Mouse (Mus musculus): ENCODE measurements at regions not wholly inside any gene's neighbourhood (a gene's known extent, or its start where the extent isn't known, plus 50 kb on each side); places are given as distances from the start of the nearest gene placed in this dataset.
A peak's percentile ranks its signal among the peaks of the same experiment; 100 is the strongest.
"Not testable (repeated sequence)": the region's sequence is repeated elsewhere in the genome, so short reads cannot be mapped to it uniquely, and the experiment has no call there.

GRCm38 (mm10) chr10:7390239-7391091 is 83.0 kb downstream of the Ulbp1 start:
- H3K27ac ChIP-seq: no peak overlapping the region
- 8% methylated on average over 47 of the region's 49 CpGs for WGBS

DNA sequence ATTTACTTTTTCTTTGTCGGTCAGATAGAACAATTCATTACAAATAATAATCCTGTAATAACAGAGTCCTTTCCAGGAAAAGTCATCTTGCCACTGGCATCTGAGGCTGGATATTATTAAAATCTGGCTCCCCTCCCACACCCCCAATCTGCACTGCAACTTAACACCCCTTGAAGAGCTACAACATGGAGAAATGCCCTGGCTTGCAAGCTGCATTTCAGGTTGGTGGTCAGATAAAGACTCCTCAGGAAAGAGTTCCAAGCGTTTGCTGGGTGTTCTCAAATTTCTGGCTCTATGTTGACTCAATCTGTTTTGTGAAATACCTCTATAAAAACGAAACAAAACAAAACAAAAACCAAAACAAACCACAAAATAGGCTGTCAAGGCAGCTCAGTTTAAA is 114.6 kb downstream of the Ulbp1 start:
- H3K4me3 ChIP-seq (replicated peaks); H3K4me1 ChIP-seq; H3K27ac ChIP-seq; H3K4me2 ChIP-seq; H3K9me3 ChIP-seq; H3K36me3 ChIP-seq; ATAC-seq (ENCODE audit: insufficient read depth, low FRiP score, low read depth); H3K27me3 ChIP-seq (replicated peaks); H3K9ac ChIP-seq: not testable (repeated sequence)
- 43% methylated on average over 3 of the region's 3 CpGs for WGBS

More at GRCm38 (mm10) chr10:7390239-7391091, 83.0 kb downstream of the Ulbp1 start:
- peaks cover 22% of the 10 kb centered on the region for H3K27me3 ChIP-seq (replicated peaks)
- H3K4me3 ChIP-seq (replicated peaks): peak overlapping the region; percentile 52
- no peaks in the 10 kb centered on the region for H3K9me3 ChIP-seq
- no peaks in the 10 kb centered on the region for H3K36me3 ChIP-seq
- peak; percentile 63; the same call in 1 of the 2 replicates for ATAC-seq (ENCODE audit: insufficient read depth, low FRiP score, low read depth)
- H3K4me1 ChIP-seq: peaks cover 16% of the 10 kb centered on the region
- H3K4me2 ChIP-seq: peak overlapping the region; percentile 95
- H3K9ac ChIP-seq: no peak overlapping the region; the same call in 1 of the 2 replicates

DNA sequence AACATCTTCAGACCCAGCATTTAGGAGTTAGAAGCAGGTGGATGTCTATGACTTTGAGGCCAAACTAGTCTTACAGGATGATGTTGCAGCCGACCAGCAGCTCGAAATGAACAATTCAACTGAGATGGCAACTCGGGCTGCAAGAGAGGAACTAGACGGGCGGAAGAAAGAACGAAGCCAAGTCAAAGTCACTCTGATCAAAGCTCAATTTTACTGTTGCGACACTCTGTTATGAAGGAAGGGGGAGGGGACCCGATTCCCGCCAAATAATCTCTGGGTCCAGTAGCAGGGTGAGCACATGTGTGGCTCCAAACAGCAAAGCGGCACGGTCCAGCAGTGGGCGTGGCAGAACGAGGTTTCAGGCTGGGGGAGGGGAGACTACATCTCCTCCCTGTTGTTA is 129.1 kb downstream of the Ulbp1 start:
- not testable (repeated sequence) for ATAC-seq (ENCODE audit: insufficient read depth, low FRiP score, low read depth); H3K4me2 ChIP-seq; H3K4me1 ChIP-seq; H3K9me3 ChIP-seq; H3K27me3 ChIP-seq (replicated peaks); H3K27ac ChIP-seq; H3K36me3 ChIP-seq; H3K4me3 ChIP-seq (replicated peaks); H3K9ac ChIP-seq
- 91% methylated on average over 13 of the region's 13 CpGs for WGBS

DNA sequence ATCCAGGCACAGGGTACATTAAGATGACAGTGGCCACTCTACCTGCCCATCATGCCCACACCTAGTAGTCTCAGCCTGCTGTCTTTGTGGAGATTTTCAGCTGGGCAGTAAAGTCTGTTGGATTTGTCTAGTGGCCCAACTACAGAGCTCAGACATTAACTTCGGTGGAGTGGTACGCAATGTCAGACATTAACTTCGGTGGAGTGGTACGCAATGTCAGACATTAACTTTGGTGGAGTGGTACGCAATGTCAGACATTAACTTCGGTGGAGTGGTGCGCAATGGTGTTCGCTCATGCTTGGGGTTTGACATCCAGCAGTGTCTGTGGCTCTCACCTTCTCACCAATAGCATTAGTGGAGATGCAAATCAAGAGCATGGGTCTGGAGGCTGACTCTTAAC is 129.7 kb downstream of the Ulbp1 start:
- H3K4me3 ChIP-seq (replicated peaks); H3K4me1 ChIP-seq; H3K27ac ChIP-seq; ATAC-seq (ENCODE audit: insufficient read depth, low FRiP score, low read depth); H3K27me3 ChIP-seq (replicated peaks); H3K9ac ChIP-seq; H3K36me3 ChIP-seq; H3K4me2 ChIP-seq; H3K9me3 ChIP-seq: not testable (repeated sequence)
- WGBS: 91% methylated on average over 8 of the region's 8 CpGs

DNA sequence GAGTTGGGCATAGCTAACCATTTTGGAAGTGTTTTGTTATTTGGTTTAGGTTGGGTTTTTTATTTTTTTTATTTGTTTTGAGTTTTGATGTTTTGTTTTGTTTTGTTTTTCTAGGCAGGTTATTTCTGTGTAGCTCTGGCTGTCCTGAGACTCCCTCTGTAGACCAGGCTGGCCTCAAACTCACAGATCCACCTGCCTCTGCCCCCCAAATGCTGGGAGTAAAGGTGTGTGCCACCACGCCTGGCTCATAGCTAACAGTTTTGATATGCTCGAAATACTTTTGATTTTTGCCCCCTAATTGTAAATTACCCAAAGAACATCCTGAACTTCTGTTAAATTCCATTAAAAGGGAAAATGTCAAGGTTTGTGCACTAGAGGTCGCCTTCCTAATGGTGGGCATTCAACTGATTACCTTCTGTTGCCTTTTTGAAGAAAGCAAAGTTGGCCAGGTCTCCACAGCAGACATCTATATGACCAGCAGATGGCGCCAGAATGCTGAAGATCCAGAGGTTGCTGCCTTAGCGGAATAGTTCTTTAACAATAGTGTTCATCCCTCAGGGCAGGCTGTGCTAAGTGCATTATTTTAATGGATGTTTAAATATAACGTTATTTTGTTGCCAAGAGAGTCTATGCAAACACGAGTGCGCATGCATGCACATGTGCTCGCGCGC is 121.2 kb upstream of the Cnksr3 start:
- Histone ChIP-seq H3K27me3 (replicated peaks) (no peaks in the 10 kb centered on the region), H3K27ac (no peak overlapping the region), H3K9ac (no peak overlapping the region), H3K4me2 (no peak overlapping the region), H3K9me3 (no peaks in the 10 kb centered on the region), H3K4me1 (no peaks in the 10 kb centered on the region), H3K4me3 (replicated peaks) (no peak overlapping the region), H3K36me3 (no peaks in the 10 kb centered on the region)
- peak; percentile 47; the same call in 1 of the 2 replicates for ATAC-seq (ENCODE audit: insufficient read depth, low FRiP score, low read depth)
- 43% methylated on average over 11 of the region's 11 CpGs for WGBS

GRCm38 (mm10) chr10:7328262-7328661 is 116.2 kb upstream of the Cnksr3 start:
- Histone ChIP-seq H3K27ac (no peak overlapping the region), H3K27me3 (replicated peaks) (no peaks in the 10 kb centered on the region), H3K4me1 (no peaks in the 10 kb centered on the region), H3K4me3 (replicated peaks) (no peak overlapping the region), H3K9ac (no peak overlapping the region), H3K36me3 (no peaks in the 10 kb centered on the region), H3K4me2 (no peak overlapping the region), H3K9me3 (no peaks in the 10 kb centered on the region)
- 25% methylated on average over 3 of the region's 3 CpGs for WGBS
- no peak for ATAC-seq (ENCODE audit: insufficient read depth, low FRiP score, low read depth)

- 91% methylated on average over 3 of the region's 3 CpGs for WGBS
- not testable (repeated sequence) for H3K9ac ChIP-seq; H3K9me3 ChIP-seq; H3K4me3 ChIP-seq (replicated peaks); H3K4me1 ChIP-seq; H3K4me2 ChIP-seq; H3K27ac ChIP-seq; H3K27me3 ChIP-seq (replicated peaks); H3K36me3 ChIP-seq; ATAC-seq (ENCODE audit: insufficient read depth, low FRiP score, low read depth)
Observed at GRCm38 (mm10) chr10:7327046-7327445, 115.0 kb upstream of the Cnksr3 start.

GRCm38 (mm10) chr10:7325074-7325473 is 113.0 kb upstream of the Cnksr3 start:
- WGBS: 49% methylated on average over 4 of the region's 4 CpGs
- H3K4me1 ChIP-seq: no peaks in the 10 kb centered on the region
- no peaks in the 10 kb centered on the region for H3K36me3 ChIP-seq
- H3K9me3 ChIP-seq: no peaks in the 10 kb centered on the region
- H3K4me2 ChIP-seq: no peak overlapping the region
- no peak for ATAC-seq (ENCODE audit: insufficient read depth, low FRiP score, low read depth)
- H3K27me3 ChIP-seq (replicated peaks): no peaks in the 10 kb centered on the region
- no peak overlapping the region for H3K9ac ChIP-seq
- H3K27ac ChIP-seq: no peak overlapping the region
- no peak overlapping the region for H3K4me3 ChIP-seq (replicated peaks)

DNA sequence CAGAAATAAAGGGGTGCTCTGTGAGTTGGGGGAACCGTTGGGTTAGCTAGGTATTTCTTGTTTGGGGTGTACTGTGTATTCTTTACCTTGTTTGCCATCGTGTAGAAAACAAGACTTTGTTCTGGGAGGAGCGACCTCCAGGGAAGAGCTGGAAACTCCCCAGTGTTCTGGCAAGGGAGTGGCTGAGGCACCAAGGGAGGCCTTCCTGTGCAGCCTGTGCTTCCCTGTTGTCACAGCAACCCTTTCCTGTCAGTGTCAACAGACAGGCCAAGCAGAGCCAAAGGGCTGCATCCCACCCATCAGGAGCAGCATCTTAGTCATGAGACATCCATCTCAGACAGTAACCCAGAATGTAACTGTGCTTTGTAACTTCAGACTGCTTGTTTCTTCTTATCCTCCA is 111.2 kb upstream of the Cnksr3 start:
- Histone ChIP-seq H3K9ac (no peak overlapping the region), H3K36me3 (no peaks in the 10 kb centered on the region), H3K4me2 (no peak overlapping the region), H3K27ac (no peak overlapping the region), H3K9me3 (no peaks in the 10 kb centered on the region), H3K4me3 (replicated peaks) (no peak overlapping the region), H3K27me3 (replicated peaks) (no peaks in the 10 kb centered on the region), H3K4me1 (no peaks in the 10 kb centered on the region)
- no peak for ATAC-seq (ENCODE audit: insufficient read depth, low FRiP score, low read depth)
- WGBS: 33% methylated on average over 3 of the region's 3 CpGs

- 92% methylated on average over 3 of the region's 3 CpGs for WGBS
- no peak overlapping the region for H3K4me2 ChIP-seq
- H3K9ac ChIP-seq: no peak overlapping the region
- ATAC-seq (ENCODE audit: insufficient read depth, low FRiP score, low read depth): no peak
- no peaks in the 10 kb centered on the region for H3K36me3 ChIP-seq
- no peak overlapping the region for H3K4me3 ChIP-seq (replicated peaks)
- no peaks in the 10 kb centered on the region for H3K9me3 ChIP-seq
- H3K4me1 ChIP-seq: no peaks in the 10 kb centered on the region
- no peaks in the 10 kb centered on the region for H3K27me3 ChIP-seq (replicated peaks)
- no peak overlapping the region for H3K27ac ChIP-seq
Observed at GRCm38 (mm10) chr10:7309927-7310326, 97.9 kb upstream of the Cnksr3 start.

- not testable (repeated sequence) for H3K9me3 ChIP-seq; H3K4me2 ChIP-seq; H3K27me3 ChIP-seq (replicated peaks); ATAC-seq (ENCODE audit: insufficient read depth, low FRiP score, low read depth); H3K4me1 ChIP-seq; H3K27ac ChIP-seq; H3K36me3 ChIP-seq; H3K9ac ChIP-seq; H3K4me3 ChIP-seq (replicated peaks)
- WGBS: 46% methylated on average over 3 of the region's 3 CpGs
Observed at GRCm38 (mm10) chr10:7305881-7306280, 93.8 kb upstream of the Cnksr3 start.

- ATAC-seq (ENCODE audit: insufficient read depth, low FRiP score, low read depth): no peak; the same call in 1 of the 2 replicates
- no peaks in the 10 kb centered on the region for H3K36me3 ChIP-seq
- H3K4me1 ChIP-seq: no peaks in the 10 kb centered on the region
- H3K27me3 ChIP-seq (replicated peaks): no peaks in the 10 kb centered on the region
- H3K9ac ChIP-seq: no peak overlapping the region
- H3K27ac ChIP-seq: no peak overlapping the region
- whole genome bisulfite sequencing: 87% methylated on average over 7 of the region's 7 CpGs
- H3K9me3 ChIP-seq: no peaks in the 10 kb centered on the region
- H3K4me3 ChIP-seq (replicated peaks): no peak overlapping the region
- H3K4me2 ChIP-seq: no peak overlapping the region
Observed at GRCm38 (mm10) chr10:7298377-7298776, 86.3 kb upstream of the Cnksr3 start.

All from stomach, embryonic 15.5 days (tissue).